Mouse (Mus musculus) neural tube, embryonic 15.5 days (tissue): ENCODE measurements around the gene Jdp2. TPM values are rescaled to one million over a fixed set of nuclear protein-coding genes. Genes with fewer than 3 reads are reported as not detected.
A peak's percentile ranks its signal among the peaks of the same experiment; 100 is the strongest.

Experiments
- ATAC-seq: fragments of 200-750 bp; cut with Nextera tagmentation; 2 replicates; pipeline ENCODE4 v1.8.0; 2017; ENCODE audit warnings: mild to moderate bottlenecking, moderate TSS enrichment, moderate library complexity; ENCODE audit not compliant: low FRiP score
- H3K27ac ChIP-seq: fragments of 300-500 bp; sonication (generic); replicated peaks from 2 replicates; pipeline ENCODE4 v1.5.1; 2015; ENCODE audit warnings: mild to moderate bottlenecking, inconsistent platforms
- H3K27me3 ChIP-seq: fragments of 300-500 bp; sonication (generic); replicated peaks from 2 replicates; pipeline ENCODE4 v1.6.1; 2015; ENCODE audit warnings: inconsistent platforms
- H3K36me3 ChIP-seq: fragments of 300-500 bp; sonication (generic); 2 replicates; pipeline ENCODE4 v1.6.1; 2015; ENCODE audit warnings: inconsistent platforms
- H3K4me1 ChIP-seq: fragments of 300-500 bp; sonication (generic); 2 replicates; pipeline ENCODE4 v1.6.1; 2015; ENCODE audit warnings: inconsistent platforms
- H3K4me2 ChIP-seq: fragments of 300-500 bp; sonication (generic); 2 replicates; pipeline ENCODE4 v1.6.1; 2015; ENCODE audit warnings: inconsistent platforms, mild to moderate bottlenecking, moderate library complexity
- H3K4me3 ChIP-seq: fragments of 300-500 bp; sonication (generic); replicated peaks from 2 replicates; pipeline ENCODE4 v1.5.1; 2015; ENCODE audit warnings: mild to moderate bottlenecking, inconsistent platforms
- H3K9ac ChIP-seq: fragments of 300-500 bp; sonication (generic); replicated peaks from 2 replicates; pipeline ENCODE4 v1.6.1; 2015; ENCODE audit warnings: mild to moderate bottlenecking, inconsistent platforms
- H3K9me3 ChIP-seq: fragments of 300-500 bp; sonication (generic); replicated peaks from 2 replicates; pipeline ENCODE4 v1.6.1; 2016; ENCODE audit warnings: inconsistent platforms
- WGBS: fragments of 180-500 bp; shearing (Covaris S2); methylation state at CpG from one replicate; pipeline ENCODE4 v1.1.7; 2015; ENCODE audit warnings: mixed read lengths; 5-methylcytosine and 5-hydroxymethylcytosine counted together
- polyA plus RNA-seq: library from polyadenylated mRNA; unstranded; fragments of >200 nt; fragmentation: Nextera tagmentation; extraction: Ambion mirVana; gene quantifications from 2 replicates; pipeline ENCODE4 v1.2.1, GENCODE M21; 2015

The Jdp2 gene
- polyA plus RNA-seq, 1 experiment from 2014 or later, result 0.69 TPM

DNA sequence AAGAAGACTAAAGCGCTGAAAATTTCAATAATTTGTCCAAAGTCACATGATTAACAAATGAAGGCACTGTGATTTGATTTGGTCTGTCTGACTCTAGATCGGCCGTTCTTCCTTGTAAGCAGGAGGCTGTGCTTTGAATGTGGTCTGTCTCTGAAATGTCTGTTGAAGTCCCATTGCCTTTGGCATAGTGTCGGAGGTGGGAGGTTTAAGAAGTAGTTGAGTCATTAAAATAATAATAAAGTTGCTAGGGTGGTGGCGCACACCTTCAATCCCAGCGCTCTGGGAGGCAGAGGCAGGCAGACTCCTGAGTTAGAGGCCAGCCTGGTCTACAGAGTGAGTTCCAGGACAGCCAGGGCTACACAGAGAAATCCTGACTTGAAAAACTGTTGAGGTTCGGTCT lies 68.2 kb downstream of the Jdp2 start:
- Histone ChIP-seq H3K9ac (no peak overlapping the region), H3K27me3 (no peaks in the 10 kb centered on the region), H3K4me3 (no peak overlapping the region), H3K9me3 (no peaks in the 10 kb centered on the region), H3K4me1 (0 out of 2 replicates have a peak, but pooled peaks cover 3% of the 10 kb centered on the region), H3K4me2 (no peak overlapping the region), H3K27ac (no peak overlapping the region), H3K36me3 (no peaks in the 10 kb centered on the region)
- WGBS, result 94% methylated on average over 7 of the region's 7 CpGs
- no peak for ATAC-seq

DNA sequence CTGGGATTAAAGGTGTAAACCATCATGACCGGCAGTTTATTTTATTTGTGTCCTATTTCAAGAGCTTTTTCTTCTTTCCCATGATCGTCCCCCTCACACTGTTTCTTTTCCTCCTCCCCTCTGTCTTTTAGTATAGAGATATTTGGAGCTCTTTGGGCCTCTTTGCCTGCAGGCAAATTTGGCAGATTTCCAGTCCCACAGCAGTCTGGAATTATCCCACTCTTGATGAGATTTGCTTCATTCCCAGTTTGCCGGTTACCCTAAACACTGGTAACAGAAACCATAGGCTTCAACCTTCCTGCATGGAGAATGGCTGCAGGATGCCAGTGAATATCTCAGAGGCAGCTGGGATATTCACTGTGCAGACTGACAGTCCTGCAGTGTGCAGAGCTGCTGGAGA lies 69.9 kb downstream of the Jdp2 start:
- Histone ChIP-seq H3K4me2 (no peak overlapping the region), H3K9ac (no peak overlapping the region), H3K4me1 (no peaks in the 10 kb centered on the region), H3K27ac (no peak overlapping the region), H3K36me3 (no peaks in the 10 kb centered on the region), H3K9me3 (no peaks in the 10 kb centered on the region), H3K4me3 (no peak overlapping the region), H3K27me3 (no peaks in the 10 kb centered on the region)
- ATAC-seq, result no peak
- WGBS, result 42% methylated on average over 3 of the region's 3 CpGs

DNA sequence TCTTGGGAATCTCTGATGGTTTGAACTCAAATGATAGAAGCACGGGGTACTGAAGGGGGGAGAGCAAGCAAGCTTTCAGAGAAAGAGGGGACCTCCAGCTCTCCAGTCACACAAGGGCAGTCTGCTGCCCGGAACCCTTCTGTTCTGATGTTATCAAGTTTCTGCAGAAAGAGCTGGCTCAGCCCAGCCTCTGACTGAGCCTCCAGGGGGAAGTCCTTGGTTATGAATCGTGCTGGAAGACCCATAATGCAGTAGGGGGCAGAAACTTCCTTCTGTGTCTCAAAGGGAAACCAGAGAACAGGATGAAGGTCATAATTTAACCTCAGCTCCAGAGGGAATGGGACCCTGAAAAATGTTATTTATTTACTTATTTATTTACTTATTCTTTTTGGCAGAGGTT lies 71.3 kb downstream of the Jdp2 start:
- no peaks in the 10 kb centered on the region for H3K27me3 ChIP-seq
- no peaks in the 10 kb centered on the region for H3K9me3 ChIP-seq
- H3K4me3 ChIP-seq, result no peak overlapping the region
- H3K4me2 ChIP-seq, result no peak overlapping the region
- no peaks in the 10 kb centered on the region for H3K36me3 ChIP-seq
- H3K4me1 ChIP-seq, result no peaks in the 10 kb centered on the region
- no peak overlapping the region for H3K27ac ChIP-seq
- H3K9ac ChIP-seq, result no peak overlapping the region
- ATAC-seq, result no peak
- 77% methylated on average over 3 of the region's 3 CpGs for WGBS

DNA sequence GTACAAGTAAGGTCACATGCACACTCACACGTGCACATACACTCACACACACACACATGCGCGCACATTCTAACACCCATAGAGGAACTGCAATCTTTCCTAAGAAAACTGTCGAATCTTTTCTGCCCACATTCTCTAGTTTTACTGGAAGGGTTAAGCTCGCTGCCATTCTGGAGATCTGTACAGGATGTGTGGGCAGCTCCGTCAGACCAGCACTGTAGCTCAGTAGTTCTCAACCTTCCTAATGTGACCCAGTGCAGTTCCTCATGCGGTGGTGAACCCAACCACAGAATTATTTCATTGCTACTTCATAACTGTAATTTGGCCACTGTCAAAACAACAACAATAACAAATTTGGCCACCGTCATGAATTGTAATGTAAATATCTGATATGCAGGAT lies 75.1 kb downstream of the Jdp2 start:
- 94% methylated on average over 8 of the region's 8 CpGs for WGBS
- no peak for ATAC-seq
- no peak overlapping the region for H3K4me3 ChIP-seq
- H3K4me1 ChIP-seq, result no peaks in the 10 kb centered on the region
- H3K9me3 ChIP-seq, result no peaks in the 10 kb centered on the region
- H3K36me3 ChIP-seq, result no peaks in the 10 kb centered on the region
- no peak overlapping the region for H3K9ac ChIP-seq
- no peak overlapping the region for H3K27ac ChIP-seq
- H3K4me2 ChIP-seq, result no peak overlapping the region
- H3K27me3 ChIP-seq, result no peaks in the 10 kb centered on the region

DNA sequence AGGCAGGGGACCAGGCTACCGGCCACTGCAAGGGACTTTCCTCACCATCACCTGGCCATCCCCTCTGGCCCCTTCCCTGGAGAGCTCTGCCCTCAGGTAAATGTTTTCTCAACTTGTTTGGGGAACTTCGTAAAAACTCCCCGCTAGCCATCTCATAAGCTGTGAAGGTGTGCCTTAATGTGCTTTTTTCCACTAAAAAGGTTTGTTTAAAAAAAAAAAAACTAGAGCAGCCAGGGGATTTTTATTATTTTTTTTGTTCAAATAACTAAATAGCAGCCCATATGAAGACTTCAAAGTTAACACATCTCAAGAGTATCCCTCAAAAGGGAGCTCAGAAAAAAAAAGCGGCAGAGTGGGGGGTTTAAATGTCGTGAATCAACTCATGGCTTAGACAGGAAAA lies 80.3 kb downstream of the Jdp2 start:
- ATAC-seq, result no peak
- H3K9me3 ChIP-seq, result no peaks in the 10 kb centered on the region
- H3K9ac ChIP-seq, result no peak overlapping the region
- H3K4me2 ChIP-seq, result no peak overlapping the region
- no peaks in the 10 kb centered on the region for H3K4me1 ChIP-seq
- 89% methylated on average over 5 of the region's 5 CpGs for WGBS
- H3K27me3 ChIP-seq, result no peaks in the 10 kb centered on the region
- H3K36me3 ChIP-seq, result no peaks in the 10 kb centered on the region
- H3K27ac ChIP-seq, result no peak overlapping the region
- no peak overlapping the region for H3K4me3 ChIP-seq

DNA sequence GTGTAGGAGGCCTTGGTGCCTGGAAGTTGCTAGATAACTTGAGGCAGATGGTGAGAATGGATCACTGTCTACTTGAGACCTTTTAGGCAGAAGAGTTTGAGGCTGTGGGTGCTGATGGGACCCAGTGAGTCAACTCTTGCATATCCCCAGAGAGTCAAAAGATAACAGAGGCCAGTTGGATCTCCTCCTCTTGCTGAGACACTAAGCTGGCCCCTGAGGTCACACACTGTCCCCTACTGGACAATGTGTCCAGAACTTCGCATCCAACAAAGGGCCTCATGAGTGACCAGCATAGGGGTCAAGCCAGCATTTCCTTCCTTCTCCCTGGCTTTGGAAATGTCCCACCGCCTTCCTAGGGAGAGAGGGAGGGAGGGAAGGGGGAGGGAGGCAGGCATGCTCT lies 81.0 kb downstream of the Jdp2 start:
- Histone ChIP-seq H3K4me3 (no peak overlapping the region), H3K27me3 (no peaks in the 10 kb centered on the region), H3K9ac (no peak overlapping the region), H3K4me1 (no peaks in the 10 kb centered on the region), H3K4me2 (no peak overlapping the region), H3K36me3 (no peaks in the 10 kb centered on the region), H3K9me3 (no peaks in the 10 kb centered on the region), H3K27ac (no peak overlapping the region)
- 83% methylated on average over 1 of the region's 2 CpGs for WGBS
- no peak for ATAC-seq

DNA sequence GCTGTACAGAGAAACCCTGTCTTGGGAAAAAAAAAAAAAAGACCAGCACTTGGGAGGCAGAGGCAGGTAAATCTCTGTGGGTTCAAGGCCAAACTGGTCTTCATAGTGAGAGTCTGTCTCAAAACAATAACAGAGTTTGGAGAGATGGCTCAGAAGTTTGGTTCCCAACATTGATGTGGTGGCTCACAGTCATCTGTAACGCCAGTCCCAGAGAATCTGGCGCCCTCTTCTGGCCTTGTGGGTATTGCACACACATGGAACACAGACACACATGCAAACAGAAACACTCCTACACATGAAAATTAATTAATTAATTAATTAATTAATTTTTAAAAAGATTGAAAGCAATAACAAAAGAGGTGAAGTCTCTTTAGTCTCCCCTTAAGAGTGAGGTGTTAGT lies 83.5 kb downstream of the Jdp2 start:
- Histone ChIP-seq H3K9ac (no peak overlapping the region), H3K27ac (no peak overlapping the region), H3K4me1 (no peaks in the 10 kb centered on the region), H3K27me3 (no peaks in the 10 kb centered on the region), H3K4me2 (no peak overlapping the region), H3K36me3 (no peaks in the 10 kb centered on the region), H3K9me3 (no peaks in the 10 kb centered on the region), H3K4me3 (no peak overlapping the region)
- WGBS, result 53% methylated on average over 2 of the region's 2 CpGs
- ATAC-seq, result no peak

DNA sequence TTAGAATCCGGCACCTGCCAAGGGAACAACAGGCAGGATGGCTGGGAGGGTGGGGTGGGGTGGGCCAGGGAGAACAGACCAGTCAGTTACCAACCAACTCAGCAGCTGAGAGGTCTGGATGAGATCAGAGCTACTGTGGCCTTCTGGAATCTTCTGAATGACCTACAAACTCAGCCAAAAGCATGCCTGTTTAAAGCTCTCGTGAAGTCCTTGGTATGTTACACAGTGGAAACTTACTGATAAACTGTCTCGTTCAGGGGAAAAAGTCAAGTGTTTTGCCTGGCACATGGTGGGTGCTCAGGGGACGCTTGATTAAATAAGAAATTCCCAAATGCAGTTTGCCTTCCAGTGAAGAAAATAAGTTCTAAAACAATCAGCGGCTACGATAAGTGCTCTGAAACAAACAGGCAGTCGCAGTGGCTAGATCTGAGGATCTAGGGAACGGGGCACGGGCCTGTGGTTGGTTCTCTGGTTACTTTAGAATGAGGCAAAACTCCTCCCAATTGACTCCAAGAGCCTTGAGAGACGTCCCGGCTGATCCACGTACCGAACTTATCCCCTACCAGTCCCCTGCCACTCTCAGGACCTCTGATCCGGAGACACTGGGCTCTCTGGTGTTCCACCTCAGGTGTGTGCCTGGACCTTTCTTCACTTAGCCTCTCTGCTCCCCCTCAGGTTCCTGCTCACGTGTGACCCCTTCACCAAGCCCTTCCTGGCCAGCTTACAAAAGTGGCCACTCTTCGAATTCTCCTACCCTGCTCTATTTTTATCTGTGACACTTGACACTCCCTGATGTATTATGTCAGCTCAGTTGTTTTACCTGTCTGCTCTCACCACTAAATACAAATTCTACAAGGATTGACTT lies 85.8 kb downstream of the Jdp2 start:
- ATAC-seq, result no peak
- no peaks in the 10 kb centered on the region for H3K4me1 ChIP-seq
- H3K4me2 ChIP-seq, result no peak overlapping the region
- no peak overlapping the region for H3K9ac ChIP-seq
- H3K4me3 ChIP-seq, result no peak overlapping the region
- no peaks in the 10 kb centered on the region for H3K9me3 ChIP-seq
- no peaks in the 10 kb centered on the region for H3K36me3 ChIP-seq
- H3K27ac ChIP-seq, result no peak overlapping the region
- WGBS, result 86% methylated on average over 16 of the region's 16 CpGs
- no peaks in the 10 kb centered on the region for H3K27me3 ChIP-seq

DNA sequence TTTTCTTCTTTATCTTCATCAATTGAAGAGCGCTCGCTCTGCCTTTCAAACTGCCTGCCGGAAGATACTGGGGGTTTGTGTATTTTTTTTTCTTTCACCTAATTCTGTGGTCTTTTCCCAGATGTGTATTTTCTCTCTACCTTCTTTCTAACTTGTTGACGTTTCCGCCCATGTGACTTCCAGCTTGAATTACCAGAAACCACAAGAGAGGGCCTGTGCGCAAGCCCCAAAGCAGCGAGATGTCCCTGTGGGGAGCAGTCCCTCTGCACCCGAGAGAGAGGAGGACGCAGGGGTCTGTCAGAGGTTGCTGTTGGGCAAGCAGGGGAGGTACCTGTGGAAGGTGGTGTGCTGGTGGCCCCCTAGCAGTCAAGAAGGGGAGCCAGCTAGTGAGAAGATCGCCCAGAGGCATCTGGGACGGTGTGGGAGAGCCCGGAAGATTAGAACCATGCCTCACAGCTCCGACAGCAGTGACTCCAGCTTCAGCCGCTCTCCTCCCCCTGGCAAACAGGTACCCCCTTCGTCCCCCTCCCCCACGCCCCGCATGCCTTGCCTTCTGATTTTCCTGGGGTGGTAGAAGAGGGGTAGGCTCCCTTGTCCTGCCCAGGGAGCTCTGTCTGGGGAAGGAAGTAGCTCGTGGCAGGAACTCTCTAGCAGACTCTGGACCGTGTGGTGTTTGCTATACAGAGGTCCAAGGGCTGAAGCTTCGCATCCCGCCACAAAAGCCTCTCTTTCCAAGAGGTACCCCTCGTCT lies 87.8 kb downstream of the Jdp2 start, which contains the start of gene Batf:
Batf (plus strand) TSS at position 204 of the 751 bp plus-strand sequence.
- Histone ChIP-seq H3K4me2 (0 out of 2 replicates have a peak within 1 kb of the TSS, but pooled peaks have one; percentile 13), H3K9ac (no peak within 1 kb of the TSS), H3K4me3 (no peak within 1 kb of the TSS), H3K36me3 (no peaks in the 10 kb centered on the region), H3K27me3 (no peaks in the 10 kb centered on the region), H3K27ac (no peak within 1 kb of the TSS), H3K9me3 (no peaks in the 10 kb centered on the region), H3K4me1 (no peaks in the 10 kb centered on the region)
- ATAC-seq, result no peak
- 53% methylated on average over 22 of the region's 22 CpGs for WGBS

DNA sequence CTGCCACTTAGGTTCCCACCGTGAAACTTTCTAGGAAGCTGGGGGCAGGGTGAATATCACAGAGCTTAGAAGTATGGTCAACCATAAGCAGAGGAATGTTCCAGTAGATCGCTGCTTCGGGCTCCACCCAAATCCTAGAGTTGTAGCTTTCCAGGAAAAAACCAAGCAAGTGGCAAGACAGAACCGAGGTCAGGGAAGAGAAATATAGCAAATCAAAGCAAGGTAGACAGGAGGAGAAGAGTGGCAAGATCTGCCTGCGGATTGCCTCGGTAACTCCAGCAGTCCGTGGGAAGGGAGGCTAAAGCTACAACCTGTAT lies 88.3 kb downstream of the Jdp2 start:
- H3K9me3 ChIP-seq, result no peaks in the 10 kb centered on the region
- H3K4me1 ChIP-seq, result no peaks in the 10 kb centered on the region
- no peak overlapping the region for H3K4me3 ChIP-seq
- no peaks in the 10 kb centered on the region for H3K36me3 ChIP-seq
- WGBS, result 89% methylated on average over 7 of the region's 7 CpGs
- no peak for ATAC-seq
- H3K9ac ChIP-seq, result no peak overlapping the region
- no peaks in the 10 kb centered on the region for H3K27me3 ChIP-seq
- H3K4me2 ChIP-seq, result 0 out of 2 replicates have a peak overlapping the region, but pooled peaks have one; percentile 13
- H3K27ac ChIP-seq, result no peak overlapping the region

DNA sequence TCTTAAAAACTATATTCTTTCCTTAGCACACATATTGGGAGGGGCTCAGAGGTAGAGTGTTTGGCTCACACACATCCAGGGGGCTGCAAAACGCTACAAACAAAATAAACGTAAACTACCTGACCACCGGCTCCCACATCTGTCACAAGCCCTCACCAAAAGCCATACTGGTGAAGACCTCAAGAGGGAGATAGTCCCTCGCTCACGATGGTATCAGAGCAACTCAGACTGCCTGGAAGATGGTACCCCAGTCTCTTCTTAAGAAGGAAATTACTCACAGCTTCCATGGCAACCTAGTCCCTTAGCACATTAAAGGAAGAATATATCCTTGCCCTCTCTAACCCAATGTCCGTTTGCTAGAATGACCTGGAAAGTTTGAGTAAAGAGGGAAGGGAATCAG lies 89.0 kb downstream of the Jdp2 start:
- no peaks in the 10 kb centered on the region for H3K9me3 ChIP-seq
- ATAC-seq, result no peak
- H3K27ac ChIP-seq, result no peak overlapping the region
- no peaks in the 10 kb centered on the region for H3K4me1 ChIP-seq
- 71% methylated on average over 6 of the region's 6 CpGs for WGBS
- no peak overlapping the region for H3K9ac ChIP-seq
- H3K4me3 ChIP-seq, result no peak overlapping the region
- no peak overlapping the region for H3K4me2 ChIP-seq
- no peaks in the 10 kb centered on the region for H3K27me3 ChIP-seq
- no peaks in the 10 kb centered on the region for H3K36me3 ChIP-seq
